Mouse (Mus musculus) small intestine, adult 2 months (tissue): ENCODE results near the gene Thada.

Experiments
- CTCF ChIP-seq: fragments of 200-500 bp; IDR thresholded peaks from 2 replicates; pipeline ENCODE4 v1.5.1; 2012; ENCODE audit warnings: low read depth, mild to moderate bottlenecking, control low read depth, inconsistent platforms, low read length, moderate library complexity, mixed read lengths; ENCODE audit not compliant: insufficient replicate concordance, insufficient read length; ENCODE audit errors: extremely low read depth
- POLR2A ChIP-seq: fragments of 200-500 bp; IDR thresholded peaks from 2 replicates; pipeline ENCODE4 v1.6.1; 2012; ENCODE audit warnings: low read depth, mild to moderate bottlenecking, control low read depth, inconsistent platforms, low read length, moderate library complexity

DNA sequence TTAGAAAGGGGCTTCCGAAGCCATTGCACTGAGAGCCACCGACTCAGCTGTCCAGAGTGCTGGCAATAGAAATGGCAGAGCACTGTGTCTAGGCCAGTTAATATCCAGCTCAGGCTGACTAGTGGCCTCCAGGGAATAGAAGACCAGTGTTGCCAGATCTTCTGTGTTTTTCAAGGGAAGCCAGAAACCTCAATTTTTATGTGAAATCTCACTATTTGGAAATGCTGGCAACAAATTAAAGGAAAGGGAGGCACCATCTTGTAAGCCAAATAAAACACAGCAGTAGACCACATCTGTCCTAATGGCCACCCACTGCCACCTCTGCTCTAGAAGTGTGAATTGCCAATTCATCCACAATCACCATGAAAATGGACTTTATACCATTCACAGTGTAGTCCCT lies 76.0 kb downstream of the Thada start:
- TF ChIP-seq CTCF (no peak), POLR2A (no peak)
